In genomic region chr5:118169222-118170221, GRCm38 (mm10) we compare ENCODE assay signal across 7 mouse cellular contexts. TPM values are rescaled to one million over a fixed set of nuclear protein-coding genes. Genes with fewer than 3 reads are reported as not detected.
DNase-seq lines count a peak whose midpoint lies in the region; ATAC-seq and TF ChIP-seq lines count a peak whose summit lies in the region.

No protein-coding gene starts in this region.

- H3K27me3 ChIP-seq in heart, embryonic 14.5 days (ENCODE audit: control insufficient read depth, insufficient read depth, low read length), result peaks cover 76% of the 10 kb centered on the region
- peaks cover 76% of the 10 kb centered on the region for H3K27me3 ChIP-seq in limb, embryonic 14.5 days (ENCODE audit: control insufficient read depth, insufficient read depth, low read length)

- ATAC-seq in heart, embryonic 14.5 days (ENCODE audit: insufficient number of reproducible peaks, insufficient read depth, low FRiP score, low read depth), result no peak
- peak; percentile 24 for ATAC-seq in limb, embryonic 14.5 days (ENCODE audit: low FRiP score, low read depth)

- H3K9ac ChIP-seq in heart, embryonic 14.5 days (ENCODE audit: low read length), result peak overlapping the region; percentile 64
- H3K9ac ChIP-seq in limb, embryonic 14.5 days (ENCODE audit: low read depth, low read length, severe bottlenecking), result peak overlapping the region; percentile 44

- under 1% methylated on average over 107 of the region's 117 CpGs for WGBS in heart, embryonic 14.5 days
- under 1% methylated on average over 47 of the region's 117 CpGs for WGBS in limb, embryonic 14.5 days

- no peak for TF ChIP-seq POLR2A in limb, embryonic 14.5 days (IDR thresholded peaks at IDR 0.05; ENCODE audit: borderline replicate concordance, extremely low read depth, insufficient read depth, insufficient read length)

- peaks cover 2 to 27% of the 10 kb centered on the region in 2 experiments for H3K4me1 ChIP-seq in heart, embryonic 14.5 days (ENCODE audit: control insufficient read depth in 2 of 2, insufficient read depth in 2 of 2, low read length in 2 of 2)
- peaks cover 7% of the 10 kb centered on the region; the same call in 1 of the 2 replicates for H3K4me1 ChIP-seq in limb, embryonic 14.5 days (ENCODE audit: control insufficient read depth, insufficient read depth, low read length)

- DNase-seq in ovary, postnatal 36 days (ENCODE audit: low spot score), result peak; percentile 23
- no peak for DNase-seq in ovary, adult 18-20 months (ENCODE audit: low spot score)
- DNase-seq in cerebellum, postnatal 25 days, result peak; percentile 70 to 80
- no peak for DNase-seq in limb, embryonic 14.5 days (ENCODE audit: low spot score)
- DNase-seq in retina, embryonic 14.5 days (ENCODE audit: low spot score), result peak; percentile 59
- no peak for DNase-seq in adipocyte (ENCODE audit: low spot score)

- no peaks in the 10 kb centered on the region for H3K36me3 ChIP-seq in heart, embryonic 14.5 days (ENCODE audit: control insufficient read depth, insufficient read depth, low read length)
- no peaks in the 10 kb centered on the region for H3K36me3 ChIP-seq in limb, embryonic 14.5 days (ENCODE audit: control insufficient read depth, insufficient read depth, low read length)

- H3K4me2 ChIP-seq in heart, embryonic 14.5 days (ENCODE audit: low read length), result peak overlapping the region; percentile 98
- peak overlapping the region; percentile 97 for H3K4me2 ChIP-seq in limb, embryonic 14.5 days (replicated peaks; ENCODE audit: low read depth, low read length, severe bottlenecking)

- no peaks in the 10 kb centered on the region for H3K9me3 ChIP-seq in heart, embryonic 14.5 days (ENCODE audit: control insufficient read depth, low read length)
- no peaks in the 10 kb centered on the region for H3K9me3 ChIP-seq in limb, embryonic 14.5 days (ENCODE audit: control insufficient read depth, low read length)

- H3K4me3 ChIP-seq in heart, embryonic 14.5 days (ENCODE audit: control insufficient read depth in 1 of 2, insufficient read depth in 1 of 2, low read depth in 1 of 2, low read length in 2 of 2), result peak overlapping the region; percentile 49 to 60
- H3K4me3 ChIP-seq in limb, embryonic 14.5 days (replicated peaks; ENCODE audit: low read length), result peak overlapping the region; percentile 49

- no peak overlapping the region for H3K27ac ChIP-seq in heart, embryonic 14.5 days (replicated peaks in 1 of 2; ENCODE audit: control insufficient read depth in 1 of 2, insufficient read depth in 1 of 2, low read depth in 2 of 2, low read length in 2 of 2)
- H3K27ac ChIP-seq in limb, embryonic 14.5 days (replicated peaks; ENCODE audit: low read depth, low read length), result no peak overlapping the region

RNA-seq across cellular contexts. Expression of gene Hrk, which starts 5.1 kb away (rescaled TPM):
- 0.04 and 0.09 TPM in 2 replicates for polyA plus RNA-seq in heart, embryonic 14.5 days (2014; fragmentation: Nextera tagmentation; extraction: Ambion mirVana)
- polyA plus RNA-seq in limb, embryonic 14.5 days (2012; rRNA removed), result 0.11 and 0.18 TPM in 2 replicates
- 0.06 and 0.11 TPM in 2 replicates for polyA plus RNA-seq in limb, embryonic 14.5 days (2014; fragmentation: Nextera tagmentation; extraction: Ambion mirVana)

RNA-seq across cellular contexts. Expression of gene Fbxw8, which starts 14.3 kb away (rescaled TPM):
- 20.5 and 23.7 TPM in 2 replicates for polyA plus RNA-seq in heart, embryonic 14.5 days (2014; fragmentation: Nextera tagmentation; extraction: Ambion mirVana)
- polyA plus RNA-seq in limb, embryonic 14.5 days (2012; rRNA removed), result 55.2 and 65.3 TPM in 2 replicates
- polyA plus RNA-seq in limb, embryonic 14.5 days (2014; fragmentation: Nextera tagmentation; extraction: Ambion mirVana), result 27.9 and 30.4 TPM in 2 replicates

Comparison
In these comparisons a context has a peak if more than half of its experiments do, and no peak if none do; other contexts are left out.
1. DNase-seq: peak in ovary, postnatal 36 days (single experiment), cerebellum, postnatal 25 days (2 of 2) and retina, embryonic 14.5 days (single experiment); none in ovary, adult 18-20 months (single experiment), limb, embryonic 14.5 days (single experiment) and adipocyte (single experiment).